Mouse (Mus musculus) MEL (cell line): Measurements from ENCODE around the gene Sun2. TPM values are rescaled to one million over a fixed set of nuclear protein-coding genes. Genes with fewer than 3 reads are reported as not detected.

ENCODE experiments used
- DNase-seq: peaks from one replicate; pipeline ENCODE4 v3.0.0; 2011; ENCODE audit warnings: low read depth, low spot score
- H3K27ac ChIP-seq: 2 replicates; pipeline ENCODE4 v1.5.1; 2012; ENCODE audit warnings: low read depth, mild to moderate bottlenecking, control low read depth, low read length, moderate library complexity; ENCODE audit not compliant: control insufficient read depth
- H3K27me3 ChIP-seq, 2 experiments: fragments of 150-350 bp in 1 of 2; sonication (generic) in 1 of 2; 2 replicates each; pipeline ENCODE4 v1.6.1; 2012; ENCODE audit warnings: low read length in 2 of 2, mild to moderate bottlenecking in 2 of 2, improper control_type of control experiment in 1 of 2, moderate library complexity in 1 of 2; ENCODE audit not compliant: insufficient read depth in 2 of 2, control insufficient read depth in 1 of 2
- H3K36me3 ChIP-seq, 2 experiments: 2 replicates each; pipeline ENCODE4 v1.6.1; 2012 to 2014; ENCODE audit warnings: low read length in 2 of 2, improper control_type of control experiment in 1 of 2, inconsistent platforms in 1 of 2, mild to moderate bottlenecking in 1 of 2; ENCODE audit not compliant: insufficient read depth in 2 of 2, control insufficient read depth in 1 of 2
- H3K4me1 ChIP-seq, 2 experiments: fragments of 150-350 bp in 1 of 2; sonication (generic) in 1 of 2; 2 replicates each; pipeline ENCODE4 v1.6.1; 2012; ENCODE audit warnings: low read length in 2 of 2, improper control_type of control experiment in 1 of 2, mild to moderate bottlenecking in 1 of 2; ENCODE audit not compliant: insufficient read depth in 2 of 2, control insufficient read depth in 1 of 2
- H3K4me3 ChIP-seq, 2 experiments: fragments of 150-350 bp in 1 of 2; sonication (generic) in 1 of 2; 2 replicates each; pipeline ENCODE4 v1.5.1; 2012; ENCODE audit warnings: low read depth in 2 of 2, low read length in 2 of 2, mild to moderate bottlenecking in 2 of 2, moderate library complexity in 2 of 2, control low read depth in 1 of 2, improper control_type of control experiment in 1 of 2; ENCODE audit not compliant: control insufficient read depth in 1 of 2, insufficient read depth in 1 of 2
- H3K79me2 ChIP-seq: 2 replicates; pipeline ENCODE4 v1.6.1; 2012; ENCODE audit warnings: mild to moderate bottlenecking, low read length, moderate library complexity; ENCODE audit not compliant: control insufficient read depth, poor library complexity, insufficient read depth
- H3K9ac ChIP-seq: 2 replicates; pipeline ENCODE4 v1.6.1; 2012; ENCODE audit warnings: low read depth, mild to moderate bottlenecking, control low read depth, low read length, moderate library complexity; ENCODE audit not compliant: control insufficient read depth, poor library complexity, severe bottlenecking
- H3K9me3 ChIP-seq: fragments of 150-350 bp; sonication (generic); replicated peaks from 2 replicates; pipeline ENCODE4 v1.6.1; 2012; ENCODE audit warnings: mild to moderate bottlenecking, low read length, improper control_type of control experiment, moderate library complexity; ENCODE audit not compliant: insufficient read depth
- BHLHE40 ChIP-seq: IDR thresholded peaks from 2 replicates; pipeline ENCODE4 v1.6.1; 2012; ENCODE audit warnings: low read depth, mild to moderate bottlenecking, inconsistent platforms, low read length, improper control_type of control experiment, borderline replicate concordance
- CHD1 ChIP-seq: IDR thresholded peaks from 2 replicates; pipeline ENCODE4 v1.6.1; 2012; ENCODE audit warnings: low read depth, mild to moderate bottlenecking, inconsistent platforms, low read length, improper control_type of control experiment
- CHD2 ChIP-seq: IDR thresholded peaks from 2 replicates; pipeline ENCODE4 v1.6.1; 2011; ENCODE audit warnings: low read length, improper control_type of control experiment
- E2F4 ChIP-seq: IDR thresholded peaks from 2 replicates; pipeline ENCODE4 v1.6.1; 2011; ENCODE audit warnings: low read depth, low read length, improper control_type of control experiment, borderline replicate concordance
- ETS1 ChIP-seq: IDR thresholded peaks from 2 replicates; pipeline ENCODE4 v1.6.1; 2012; ENCODE audit warnings: low read depth, mild to moderate bottlenecking, inconsistent platforms, low read length, improper control_type of control experiment, moderate library complexity
- KAT2A ChIP-seq: conservative IDR thresholded peaks from 2 replicates; pipeline ENCODE4 v1.6.1; 2012; ENCODE audit warnings: low read depth, low read length, improper control_type of control experiment, inconsistent platforms
- MAFK ChIP-seq: IDR thresholded peaks from 2 replicates; pipeline ENCODE4 v1.6.1; 2011; ENCODE audit warnings: low read depth, mild to moderate bottlenecking, low read length, improper control_type of control experiment, borderline replicate concordance
- MAX ChIP-seq: IDR thresholded peaks from 2 replicates; pipeline ENCODE4 v1.6.1; 2011; ENCODE audit warnings: low read length, improper control_type of control experiment
- MAZ ChIP-seq: IDR thresholded peaks from 2 replicates; pipeline ENCODE4 v1.6.1; 2012; ENCODE audit warnings: low read depth, mild to moderate bottlenecking, inconsistent platforms, low read length, improper control_type of control experiment
- MEF2A ChIP-seq: IDR thresholded peaks from 2 replicates; pipeline ENCODE4 v1.6.1; 2014; ENCODE audit warnings: low read depth, mild to moderate bottlenecking, inconsistent platforms, low read length, improper control_type of control experiment; ENCODE audit not compliant: poor library complexity, insufficient replicate concordance, severe bottlenecking; ENCODE audit errors: extremely low read depth
- MXI1 ChIP-seq: IDR thresholded peaks from 2 replicates; pipeline ENCODE4 v1.6.1; 2011; ENCODE audit warnings: mild to moderate bottlenecking, low read depth, low read length, improper control_type of control experiment
- MYC ChIP-seq: IDR thresholded peaks from 2 replicates; pipeline ENCODE4 v1.6.1; 2011; ENCODE audit warnings: low read depth, mild to moderate bottlenecking, low read length, improper control_type of control experiment, moderate library complexity
- NELFE ChIP-seq: IDR thresholded peaks from 2 replicates; pipeline ENCODE4 v1.6.1; 2011; ENCODE audit warnings: low read depth, low read length, improper control_type of control experiment
- NRF1 ChIP-seq: IDR thresholded peaks from 2 replicates; pipeline ENCODE4 v1.6.1; 2014; ENCODE audit warnings: low read depth, mild to moderate bottlenecking, inconsistent platforms, low read length, improper control_type of control experiment, moderate library complexity; ENCODE audit not compliant: poor library complexity, insufficient read depth, severe bottlenecking
- POLR2A ChIP-seq, 2 experiments: IDR thresholded peaks; 2 replicates each; pipeline ENCODE4 v1.6.1; 2011 to 2012; ENCODE audit warnings: low read length in 2 of 2, mild to moderate bottlenecking in 2 of 2, control low read depth in 1 of 2, improper control_type of control experiment in 1 of 2, low read depth in 1 of 2, moderate library complexity in 1 of 2; ENCODE audit not compliant: control insufficient read depth in 1 of 2, insufficient read depth in 1 of 2, poor library complexity in 1 of 2
- RAD21 ChIP-seq: IDR thresholded peaks from 2 replicates; pipeline ENCODE4 v1.6.1; 2011; ENCODE audit warnings: mild to moderate bottlenecking, low read depth, low read length, improper control_type of control experiment
- RCOR1 ChIP-seq: IDR thresholded peaks from 2 replicates; pipeline ENCODE4 v1.6.1; 2012; ENCODE audit warnings: low read depth, mild to moderate bottlenecking, inconsistent platforms, low read length, improper control_type of control experiment
- SMC3 ChIP-seq: IDR thresholded peaks from 2 replicates; pipeline ENCODE4 v1.6.1; 2011; ENCODE audit warnings: low read depth, low read length, improper control_type of control experiment
- TAL1 ChIP-seq: IDR thresholded peaks from 2 replicates; pipeline ENCODE4 v1.6.1; 2012; ENCODE audit warnings: mild to moderate bottlenecking, inconsistent platforms, low read length, moderate library complexity, mixed read lengths
- TCF12 ChIP-seq: IDR thresholded peaks from 2 replicates; pipeline ENCODE4 v1.6.1; 2014; ENCODE audit warnings: low read depth, mild to moderate bottlenecking, inconsistent platforms, low read length, improper control_type of control experiment, moderate library complexity
- UBTF ChIP-seq: IDR thresholded peaks from 2 replicates; pipeline ENCODE4 v1.6.1; 2012; ENCODE audit warnings: low read depth, mild to moderate bottlenecking, inconsistent platforms, low read length, improper control_type of control experiment, moderate library complexity, borderline replicate concordance; ENCODE audit not compliant: insufficient read depth
- USF1 ChIP-seq: IDR thresholded peaks from 2 replicates; pipeline ENCODE4 v1.6.1; 2014; ENCODE audit warnings: low read depth, mild to moderate bottlenecking, inconsistent platforms, low read length, improper control_type of control experiment, moderate library complexity
- USF2 ChIP-seq, 2 experiments: IDR thresholded peaks; 2 replicates each; pipeline ENCODE4 v1.6.1; 2011 to 2012; ENCODE audit warnings: improper control_type of control experiment in 2 of 2, low read length in 2 of 2, borderline replicate concordance in 1 of 2, inconsistent platforms in 1 of 2, low read depth in 1 of 2, mild to moderate bottlenecking in 1 of 2; ENCODE audit not compliant: insufficient read depth in 1 of 2
- ZKSCAN1 ChIP-seq: IDR thresholded peaks from 2 replicates; pipeline ENCODE4 v1.6.1; 2012; ENCODE audit warnings: low read depth, mild to moderate bottlenecking, inconsistent platforms, low read length, improper control_type of control experiment, moderate library complexity
- ZNF384 ChIP-seq: IDR thresholded peaks from 2 replicates; pipeline ENCODE4 v1.6.1; 2012; ENCODE audit warnings: low read depth, mild to moderate bottlenecking, inconsistent platforms, low read length, improper control_type of control experiment
- polyA plus RNA-seq, 2 experiments: library from polyadenylated mRNA; stranded (reverse) in 1 of 2; unstranded in 1 of 2; fragments of >175 nt in 1 of 2; fragments of >200 nt in 1 of 2; gene quantifications; 2 replicates each; pipeline versions ENCODE4 v1.2.1 to v1.2.4; 2012; ENCODE audit warnings: low replicate concordance in 2 of 2, low read depth in 1 of 2; ENCODE audit not compliant: insufficient read length in 2 of 2, insufficient read depth in 1 of 2, missing spikeins in 1 of 2
- total RNA-seq: library from RNA; depleted of rRNA; stranded (reverse); fragments of 300-350 nt; gene quantifications from 2 replicates; pipeline ENCODE4 v1.2.3, GENCODE M21; 2012

The Sun2 gene
- total and polyA plus RNA-seq, 3 experiments = 4.3 to 10.6 TPM; not detected in 1

GRCm38 (mm10) chr15:79755977-79756625, 13.8 kb upstream of the Sun2 start:
- no peak overlapping the region for H3K4me3 ChIP-seq
- no peak overlapping the region for H3K9ac ChIP-seq
- no peaks in the 10 kb centered on the region for H3K27me3 ChIP-seq
- no peaks in the 10 kb centered on the region for H3K36me3 ChIP-seq
- TF ChIP-seq USF1 = no peak
- TF ChIP-seq MEF2A = no peak
- no peak for TF ChIP-seq UBTF
- no peak for TF ChIP-seq CHD2
- TF ChIP-seq ETS1 = no peak
- no peak for TF ChIP-seq ZNF384
- TF ChIP-seq NELFE = no peak
- no peak for TF ChIP-seq TAL1
- TF ChIP-seq RAD21 = no peak
- no peak for TF ChIP-seq TCF12
- no peak for TF ChIP-seq BHLHE40
- TF ChIP-seq MAX = no peak
- no peak for TF ChIP-seq E2F4
- TF ChIP-seq POLR2A (IDR thresholded peaks at IDR 0.05; ENCODE audit: control insufficient read depth in 1 of 2, insufficient read depth in 1 of 2, low read depth in 1 of 2, low read length in 2 of 2, poor library complexity in 1 of 2) = no peak
- no peak for TF ChIP-seq KAT2A
- TF ChIP-seq SMC3 = no peak
- TF ChIP-seq NRF1 = no peak
- no peak for TF ChIP-seq MAFK
- TF ChIP-seq MYC = no peak
- H3K9me3 ChIP-seq = no peaks in the 10 kb centered on the region
- no peak for DNase-seq
- no peaks in the 10 kb centered on the region for H3K4me1 ChIP-seq
- H3K79me2 ChIP-seq = no peaks in the 10 kb centered on the region
- no peak overlapping the region for H3K27ac ChIP-seq

- Histone ChIP-seq H3K27ac (no peak overlapping the region), H3K36me3 (no peaks in the 10 kb centered on the region), H3K27me3 (no peaks in the 10 kb centered on the region), H3K4me3 (no peak overlapping the region), H3K9ac (no peak overlapping the region), H3K4me1 (no peaks in the 10 kb centered on the region), H3K9me3 (no peaks in the 10 kb centered on the region), H3K79me2 (no peaks in the 10 kb centered on the region)
- TF ChIP-seq TCF12 (no peak), USF1 (no peak), MXI1 (no peak), NRF1 (no peak), ZKSCAN1 (no peak), MYC (no peak), E2F4 (no peak), NELFE (no peak), KAT2A (no peak), BHLHE40 (no peak), MEF2A (no peak), MAZ (no peak), USF2 (IDR thresholded peaks at IDR 0.05; ENCODE audit: borderline replicate concordance in 1 of 2, insufficient read depth in 1 of 2, low read depth in 1 of 2, low read length in 2 of 2) (no peak), RCOR1 (no peak), MAX (no peak), CHD1 (no peak), SMC3 (no peak)
- DNase-seq = no peak
Measured at GRCm38 (mm10) chr15:79755176-79755575, 12.8 kb upstream of the Sun2 start.
